Mouse (Mus musculus) CD4-positive, CD25-positive, alpha-beta regulatory T cell, adult 4 months (primary cell): ENCODE data around the gene Cldn34c1. TPM values are rescaled to one million over a fixed set of nuclear protein-coding genes. Genes with fewer than 3 reads are reported as not detected.
A peak's percentile ranks its signal among the peaks of the same experiment; 100 is the strongest.
"Not testable (repeated sequence)": the region's sequence is repeated elsewhere in the genome, so short reads cannot be mapped to it uniquely, and the experiment has no call there.

Source experiments
- ATAC-seq: one replicate; pipeline ENCODE4 v1.8.0; 2017
- polyA plus RNA-seq, 2 experiments: library from polyadenylated mRNA; unstranded; fragments of 100-300 nt; shearing (Covaris generic); gene quantifications; one replicate each; pipeline ENCODE4 v1.2.1; 2017

The Cldn34c1 gene
- polyA plus RNA-seq = 1 to 10 TPM; 1.1 to 1.6 TPM

DNA sequence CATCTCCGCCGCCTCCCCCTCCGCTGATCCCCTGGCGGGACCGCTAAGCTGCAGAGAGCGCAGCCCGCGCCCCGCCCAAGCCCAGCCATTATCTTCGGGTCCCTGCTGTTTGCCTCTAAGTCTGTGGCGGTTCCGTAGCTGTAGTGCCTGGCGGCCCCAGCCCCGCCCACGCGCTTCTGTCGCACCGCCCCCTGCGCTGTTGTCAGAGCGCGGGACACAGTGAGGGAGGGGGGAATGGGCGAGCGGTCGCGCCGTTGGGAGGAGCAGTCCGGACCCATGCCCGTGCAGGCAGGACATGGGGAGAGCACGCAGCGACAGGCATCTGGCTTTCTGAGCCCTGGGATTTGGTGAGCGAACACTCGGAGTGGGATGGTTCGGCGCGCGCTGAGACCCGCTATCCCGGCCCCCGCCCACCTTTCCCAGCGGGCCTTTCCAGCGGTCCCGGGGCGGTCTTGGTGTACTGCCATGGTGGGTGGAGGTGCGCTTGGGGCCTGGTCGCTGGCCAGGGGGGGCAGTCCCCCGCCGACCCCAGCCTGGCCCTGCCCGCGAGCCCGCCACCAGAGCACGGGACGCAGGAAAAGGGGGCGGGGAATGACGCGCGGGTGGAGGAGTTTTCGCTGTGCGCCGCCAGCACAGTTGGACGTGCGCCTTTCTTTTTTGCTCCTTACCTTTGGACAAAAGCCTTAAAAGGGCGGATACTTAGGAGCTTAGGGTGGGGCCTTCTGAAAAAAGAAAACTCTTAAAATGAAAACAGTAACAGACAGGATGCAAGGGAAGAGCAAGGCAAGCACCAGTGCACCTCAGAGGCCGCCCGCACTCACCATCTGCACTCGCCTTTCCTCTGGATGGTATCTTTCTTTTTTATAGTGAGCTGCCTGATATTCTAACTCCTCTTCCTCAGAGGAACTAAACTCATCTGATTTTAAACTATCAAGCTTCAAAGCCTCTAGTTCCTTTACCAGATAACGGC is at the start of gene Cldn34c1:
TSS of gene Cldn34c1 (plus strand) at position 205 of the 970 bp plus-strand sequence.
- ATAC-seq = peak; percentile 94

DNA sequence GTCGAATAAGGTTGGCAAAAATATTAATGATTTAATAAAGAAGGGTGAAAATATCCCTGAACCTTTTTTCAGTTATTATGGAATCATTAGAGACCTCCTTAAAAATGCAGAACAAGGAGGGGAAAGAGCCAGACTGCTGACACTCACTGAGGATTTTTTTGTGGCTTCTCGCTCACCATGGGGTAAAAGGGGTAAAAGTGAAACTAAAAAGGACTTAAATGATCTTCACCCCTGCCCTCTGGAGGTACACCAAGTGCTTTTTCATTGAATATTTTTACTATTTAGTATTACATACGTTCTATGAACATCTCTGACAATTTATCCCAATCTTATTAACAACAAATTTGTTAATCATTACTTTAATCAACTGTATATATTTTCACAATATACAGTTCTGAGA is 15.9 kb upstream of the Cldn34c1 start:
- no peak for ATAC-seq

DNA sequence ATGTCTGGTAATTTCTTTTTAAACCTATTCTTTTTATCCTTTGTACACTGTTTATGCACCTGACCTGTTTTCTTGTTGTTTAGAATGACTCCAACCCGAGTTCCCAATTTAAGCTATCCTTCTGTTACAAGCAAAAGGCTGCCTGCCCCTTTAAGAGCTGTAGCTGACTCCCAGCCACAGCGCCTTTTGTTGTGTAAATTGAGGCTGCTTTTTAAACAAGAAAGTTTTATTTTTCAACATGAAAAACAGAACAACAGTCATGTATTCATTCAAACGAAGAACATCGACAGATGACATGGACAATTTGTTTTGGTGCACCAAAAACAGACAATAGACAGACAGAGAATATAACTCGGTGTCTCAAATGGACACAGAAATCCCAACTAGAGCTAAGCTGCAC is 489 bp upstream of the Cldn34c1 start:
- peak; percentile 16 for ATAC-seq

- ATAC-seq = not testable (repeated sequence)
Observed at GRCm38 (mm10) chrX:123104692-123105091, 1.4 kb downstream of the Cldn34c1 start.

DNA sequence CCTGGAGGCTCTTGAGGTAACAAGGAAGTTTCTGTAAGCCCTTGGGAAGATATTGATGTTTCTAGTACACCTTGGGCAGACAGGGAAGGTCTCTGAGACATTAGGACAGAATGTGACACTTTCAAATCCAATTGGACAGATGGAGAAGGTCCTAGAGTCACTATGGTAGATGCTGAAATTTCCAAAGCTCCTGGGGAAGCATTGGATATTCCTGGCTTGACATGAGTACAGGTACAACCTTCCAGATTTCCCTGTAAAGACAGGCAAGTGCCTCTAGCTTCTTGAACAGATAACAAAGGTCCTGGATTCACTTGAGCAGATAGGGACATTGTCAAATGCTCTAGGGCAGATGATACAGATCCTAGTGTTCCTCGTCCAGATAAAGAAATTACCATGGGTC is 119.1 kb downstream of the Cldn34c1 start, which contains the start of gene Srsx:
TSS of gene Srsx (minus strand) at position 101 of the 400 bp plus-strand sequence.
- not testable (repeated sequence) for ATAC-seq

Other genes with a start within 250 kb of the Cldn34c1 start
- gene Gm17521, start 73.8 kb upstream of the Cldn34c1 start, polyA plus RNA-seq = not detected
- gene Srsx, start 119.0 kb downstream of the Cldn34c1 start, polyA plus RNA-seq = not detected
- not detected for gene Gm17577, start 143.4 kb downstream of the Cldn34c1 start, polyA plus RNA-seq